ENCODE assay signal across 11 mouse cellular contexts in genomic region chr13:110019774-110020173, GRCm38 (mm10).
DNase-seq lines count a peak whose midpoint lies in the region; ATAC-seq and TF ChIP-seq lines count a peak whose summit lies in the region.
"Had no signal": no experiment of that assay in that cellular context is flagged by ENCODE, and none has a peak within 500 bp of the region (broad histone marks: within the 10 kb centered on the region; RNA-seq: fewer than 3 reads in every experiment).

No protein-coding gene starts in this region.

- peak overlapping the region; percentile 75 for H3K4me2 ChIP-seq in heart, embryonic 11.5 days
- H3K4me2 ChIP-seq in limb, embryonic 15.5 days, result peak overlapping the region; percentile 71; the same call in 1 of the 2 replicates

- no peaks in the 10 kb centered on the region for H3K27me3 ChIP-seq in heart, embryonic 11.5 days (ENCODE audit: control insufficient read depth, insufficient read depth, low read length)
- H3K27me3 ChIP-seq in testis, adult 2 months (ENCODE audit: control insufficient read depth, insufficient read depth, low read length), result no peaks in the 10 kb centered on the region
- peaks cover 4% of the 10 kb centered on the region; the same call in 1 of the 2 replicates for H3K27me3 ChIP-seq in limb, embryonic 15.5 days

- H3K9me3 ChIP-seq in heart, embryonic 11.5 days (replicated peaks; ENCODE audit: control insufficient read depth, low read length), result no peaks in the 10 kb centered on the region
- H3K9me3 ChIP-seq in limb, embryonic 15.5 days, result no peaks in the 10 kb centered on the region

- intact Hi-C loops in heart, postnatal 36 days (cut with DNase I), result no loop called here

- 22% methylated on average over 9 of the region's 9 CpGs for WGBS in heart, embryonic 11.5 days (ENCODE audit: insufficient replicate concordance)
- 48% methylated on average over 9 of the region's 9 CpGs for WGBS in limb, embryonic 15.5 days

- H3K27ac ChIP-seq in heart, embryonic 11.5 days (ENCODE audit: low read depth, low read length), result no peak overlapping the region
- H3K27ac ChIP-seq in testis, adult 2 months (ENCODE audit: control insufficient read depth, insufficient read depth, low read depth, low read length), result no peak overlapping the region
- no peak overlapping the region for H3K27ac ChIP-seq in limb, embryonic 15.5 days

- no peak overlapping the region for H3K9ac ChIP-seq in heart, embryonic 11.5 days (ENCODE audit: low read depth, low read length)
- H3K9ac ChIP-seq in limb, embryonic 15.5 days, result no peak overlapping the region

- H3K4me1 ChIP-seq in heart, embryonic 11.5 days (ENCODE audit: control insufficient read depth, insufficient read depth, low read length), result 0 out of 2 replicates have a peak, but pooled peaks cover 2% of the 10 kb centered on the region
- peaks cover 15% of the 10 kb centered on the region for H3K4me1 ChIP-seq in testis, adult 2 months (ENCODE audit: control insufficient read depth, insufficient read depth, low read length)
- H3K4me1 ChIP-seq in limb, embryonic 15.5 days, result peaks cover 25% of the 10 kb centered on the region

- TF ChIP-seq POLR2A in testis, adult 2 months (IDR thresholded peaks at IDR 0.05; ENCODE audit: control insufficient read depth, low read depth, low read length), result no peak

- ATAC-seq in heart, embryonic 11.5 days (replicated peaks; ENCODE audit: insufficient number of reproducible peaks, low FRiP score, low TSS enrichment), result peak; percentile 19; the same call in 1 of the 2 replicates
- 0 out of 2 replicates have a peak, but pooled peaks have one; percentile 3 for ATAC-seq in limb, embryonic 15.5 days (ENCODE audit: insufficient number of reproducible peaks, low FRiP score, low TSS enrichment, low read depth)

- TF ChIP-seq CTCF in testis, adult 2 months (IDR thresholded peaks at IDR 0.05; ENCODE audit: control insufficient read depth, insufficient read depth, insufficient replicate concordance, low read depth, low read length), result no peak

- H3K36me3 ChIP-seq in heart, embryonic 11.5 days (ENCODE audit: control insufficient read depth, insufficient read depth, low read length), result no peaks in the 10 kb centered on the region
- H3K36me3 ChIP-seq in testis, adult 2 months (ENCODE audit: control insufficient read depth, insufficient read depth, low read length), result no peaks in the 10 kb centered on the region
- no peaks in the 10 kb centered on the region for H3K36me3 ChIP-seq in limb, embryonic 15.5 days

- H3K4me3 ChIP-seq in heart, embryonic 11.5 days (ENCODE audit: low read depth, low read length), result no peak overlapping the region
- H3K4me3 ChIP-seq in testis, adult 2 months (ENCODE audit: control insufficient read depth, low read depth, low read length), result peak overlapping the region; percentile 53
- H3K4me3 ChIP-seq in limb, embryonic 15.5 days, result no peak overlapping the region; the same call in 1 of the 2 replicates
- H3K4me3 ChIP-seq: myocyte had no signal

- DNase-seq in heart, postnatal 36 days, result no peak
- no peak for DNase-seq in testis, postnatal 10 days (ENCODE audit: low spot score)
- no peak for DNase-seq in thymus, adult 18-20 months
- DNase-seq in adrenal gland, adult 2 months, result no peak
- DNase-seq in lung, postnatal 4 days, result no peak
- DNase-seq: cerebellum, adult 9-10 months; gastrocnemius, postnatal 25 days had no signal
